Mouse (Mus musculus) lung, embryonic 16.5 days (tissue): ENCODE data around the gene Tlr2. TPM values are rescaled to one million over a fixed set of nuclear protein-coding genes. Genes with fewer than 3 reads are reported as not detected.

ENCODE experiments used
- ATAC-seq: fragments of 200-750 bp; cut with Nextera tagmentation; 2 replicates; pipeline ENCODE4 v1.8.0; 2017; ENCODE audit warnings: low read depth, mild to moderate bottlenecking, moderate library complexity
- H3K27ac ChIP-seq: fragments of 300-500 bp; sonication (generic); 2 replicates; pipeline ENCODE4 v1.5.1; 2014; ENCODE audit warnings: mild to moderate bottlenecking, control low read depth, low read length
- H3K27me3 ChIP-seq: fragments of 300-500 bp; sonication (generic); 2 replicates; pipeline ENCODE4 v1.6.1; 2014; ENCODE audit warnings: low read depth, low read length, mixed read lengths; ENCODE audit not compliant: control insufficient read depth, insufficient read depth
- H3K36me3 ChIP-seq: fragments of 300-500 bp; sonication (generic); 2 replicates; pipeline ENCODE4 v1.6.1; 2014; ENCODE audit warnings: low read length; ENCODE audit not compliant: control insufficient read depth, insufficient read depth
- H3K4me1 ChIP-seq: fragments of 300-500 bp; sonication (generic); replicated peaks from 2 replicates; pipeline ENCODE4 v1.6.1; 2014; ENCODE audit warnings: low read length, mixed read lengths; ENCODE audit not compliant: control insufficient read depth, insufficient read depth
- H3K4me2 ChIP-seq: fragments of 300-500 bp; sonication (generic); 2 replicates; pipeline ENCODE4 v1.6.1; 2014; ENCODE audit warnings: low read depth, low read length, control low read depth
- H3K4me3 ChIP-seq: fragments of 300-500 bp; sonication (generic); 2 replicates; pipeline ENCODE4 v1.5.1; 2014; ENCODE audit warnings: mild to moderate bottlenecking, low read length, control low read depth
- H3K9ac ChIP-seq: fragments of 300-500 bp; sonication (generic); 2 replicates; pipeline ENCODE4 v1.6.1; 2014; ENCODE audit warnings: low read length, control low read depth
- H3K9me3 ChIP-seq: fragments of 300-500 bp; sonication (generic); 2 replicates; pipeline ENCODE4 v1.6.1; 2016; ENCODE audit warnings: low read length; ENCODE audit not compliant: control insufficient read depth
- WGBS: fragments of 180-500 bp; shearing (Covaris S2); extraction: QIAGEN DNeasy Blood & Tissue Kit; methylation state at CpG from one replicate; pipeline ENCODE4 v1.1.7; 2014; 5-methylcytosine and 5-hydroxymethylcytosine counted together
- polyA plus RNA-seq: library from polyadenylated mRNA; unstranded; fragments of >200 nt; fragmentation: Nextera tagmentation; extraction: Ambion mirVana; gene quantifications from 2 replicates; pipeline ENCODE4 v1.2.1, GENCODE M21; 2015

Tlr2 gene
- polyA plus RNA-seq, 1 experiment from 2014 or later: 4.8 TPM

- ATAC-seq: peak; percentile 31; the same call in 1 of the 2 replicates
- no peaks in the 10 kb centered on the region for H3K4me1 ChIP-seq
- H3K36me3 ChIP-seq: no peaks in the 10 kb centered on the region
- no peaks in the 10 kb centered on the region for H3K27me3 ChIP-seq
- no peak overlapping the region for H3K4me2 ChIP-seq
- WGBS: 22% methylated on average over 8 of the region's 8 CpGs
- H3K9ac ChIP-seq: no peak overlapping the region
- H3K27ac ChIP-seq: no peak overlapping the region
- H3K9me3 ChIP-seq: no peaks in the 10 kb centered on the region
- H3K4me3 ChIP-seq: no peak overlapping the region
These were observed 3.4 kb upstream of the Tlr2 start for GRCm38 (mm10) chr3:83844766-83845520.

GRCm38 (mm10) chr3:83839477-83839876, 2.1 kb downstream of the Tlr2 start:
- ATAC-seq: no peak
- H3K4me1 ChIP-seq: no peaks in the 10 kb centered on the region
- no peak overlapping the region for H3K4me2 ChIP-seq
- no peak overlapping the region for H3K4me3 ChIP-seq
- no peak overlapping the region for H3K27ac ChIP-seq
- no peak overlapping the region for H3K9ac ChIP-seq
- H3K9me3 ChIP-seq: no peaks in the 10 kb centered on the region
- no peaks in the 10 kb centered on the region for H3K36me3 ChIP-seq
- no peaks in the 10 kb centered on the region for H3K27me3 ChIP-seq
- 87% methylated on average over 5 of the region's 5 CpGs for WGBS

DNA sequence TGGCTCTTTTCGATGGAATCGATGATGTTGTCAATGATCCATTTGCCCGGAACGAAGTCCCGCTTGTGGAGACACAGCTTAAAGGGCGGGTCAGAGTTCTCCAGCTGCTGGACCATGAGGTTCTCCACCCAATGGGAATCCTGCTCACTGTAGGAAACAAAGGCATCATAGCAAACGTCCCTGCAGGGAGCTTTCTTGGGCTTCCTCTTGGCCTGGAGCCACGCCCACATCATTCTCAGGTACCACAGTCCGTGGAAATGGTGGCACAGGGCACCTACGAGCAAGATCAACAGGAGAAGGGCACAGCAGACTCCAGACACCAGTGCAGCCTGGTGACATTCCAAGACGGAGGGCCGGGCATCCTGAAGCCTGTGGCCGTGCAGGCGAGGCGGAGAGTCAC, 4.9 kb downstream of the Tlr2 start:
- 75% methylated on average over 15 of the region's 15 CpGs for WGBS
- no peaks in the 10 kb centered on the region for H3K4me1 ChIP-seq
- H3K9ac ChIP-seq: no peak overlapping the region

GRCm38 (mm10) chr3:83828145-83828611, 13.4 kb downstream of the Tlr2 start:
- peak; percentile 56 for ATAC-seq
- WGBS: 34% methylated on average over 5 of the region's 5 CpGs

More for the DNA sequence above, 4.9 kb downstream of the Tlr2 start:
- Histone ChIP-seq H3K27ac (no peak overlapping the region), H3K36me3 (no peaks in the 10 kb centered on the region), H3K27me3 (no peaks in the 10 kb centered on the region), H3K9me3 (no peaks in the 10 kb centered on the region), H3K4me2 (no peak overlapping the region), H3K4me3 (no peak overlapping the region)
- ATAC-seq: no peak

DNA sequence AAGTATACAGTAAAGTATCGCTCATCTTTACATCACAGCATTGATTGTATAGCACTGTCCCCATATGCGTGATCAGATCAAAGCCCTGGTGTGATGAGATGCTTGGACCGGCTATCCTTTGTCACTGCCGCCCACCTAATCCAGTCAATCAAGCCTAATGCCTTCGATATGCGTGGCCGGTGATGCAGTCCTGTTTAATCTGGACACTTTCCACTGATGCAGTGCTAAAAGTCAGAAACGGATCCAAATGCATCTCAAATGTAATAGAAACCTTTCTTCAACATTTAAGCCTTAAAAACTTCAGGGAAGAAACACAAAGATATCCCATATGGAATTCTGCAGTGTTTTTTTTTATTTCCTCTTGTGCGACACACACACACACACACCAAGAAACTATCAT, 13.9 kb downstream of the Tlr2 start:
- WGBS: 80% methylated on average over 9 of the region's 9 CpGs
- Histone ChIP-seq H3K27me3 (no peaks in the 10 kb centered on the region), H3K9ac (no peak overlapping the region), H3K27ac (no peak overlapping the region), H3K36me3 (no peaks in the 10 kb centered on the region), H3K4me3 (no peak overlapping the region), H3K4me2 (no peak overlapping the region), H3K4me1 (no peaks in the 10 kb centered on the region), H3K9me3 (no peaks in the 10 kb centered on the region)
- ATAC-seq: no peak

More at GRCm38 (mm10) chr3:83828145-83828611, 13.4 kb downstream of the Tlr2 start:
- Histone ChIP-seq H3K4me2 (no peak overlapping the region), H3K9me3 (no peaks in the 10 kb centered on the region), H3K27me3 (no peaks in the 10 kb centered on the region), H3K4me1 (no peaks in the 10 kb centered on the region), H3K4me3 (no peak overlapping the region), H3K36me3 (no peaks in the 10 kb centered on the region), H3K9ac (no peak overlapping the region), H3K27ac (no peak overlapping the region)

DNA sequence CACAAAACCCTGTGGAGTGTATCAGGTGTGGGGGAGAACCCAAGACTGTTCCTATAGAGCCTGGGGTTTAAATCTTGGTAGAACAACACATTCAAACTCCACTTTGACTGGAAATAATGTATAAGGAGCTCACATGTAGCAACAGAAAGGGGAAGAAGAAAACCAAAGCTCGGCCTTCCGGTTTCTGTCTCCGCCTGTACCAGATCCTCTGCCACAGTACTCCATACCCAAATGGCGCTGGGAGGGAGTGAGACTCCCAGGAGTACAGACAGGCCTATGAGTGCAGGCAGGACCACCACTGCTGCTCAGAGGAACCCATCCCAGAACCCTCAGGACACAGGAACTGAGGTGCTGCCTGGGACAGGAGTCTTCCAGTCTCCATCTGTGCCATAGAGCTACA, 17.8 kb downstream of the Tlr2 start:
- no peaks in the 10 kb centered on the region for H3K27me3 ChIP-seq
- whole genome bisulfite sequencing: 89% methylated on average over 4 of the region's 4 CpGs

GRCm38 (mm10) chr3:83816372-83816925, 25.1 kb downstream of the Tlr2 start:
- no peak for ATAC-seq
- H3K27me3 ChIP-seq: no peaks in the 10 kb centered on the region
- H3K36me3 ChIP-seq: no peaks in the 10 kb centered on the region
- H3K4me3 ChIP-seq: no peak overlapping the region
- WGBS: 84% methylated on average over 4 of the region's 4 CpGs
- H3K9me3 ChIP-seq: no peaks in the 10 kb centered on the region
- H3K4me1 ChIP-seq: no peaks in the 10 kb centered on the region
- no peak overlapping the region for H3K4me2 ChIP-seq
- no peak overlapping the region for H3K9ac ChIP-seq
- no peak overlapping the region for H3K27ac ChIP-seq

More for the DNA sequence above, 17.8 kb downstream of the Tlr2 start:
- Histone ChIP-seq H3K9ac (no peak overlapping the region), H3K36me3 (no peaks in the 10 kb centered on the region), H3K4me1 (no peaks in the 10 kb centered on the region), H3K4me3 (no peak overlapping the region), H3K9me3 (no peaks in the 10 kb centered on the region), H3K4me2 (no peak overlapping the region), H3K27ac (no peak overlapping the region)
- no peak for ATAC-seq

- H3K36me3 ChIP-seq: no peaks in the 10 kb centered on the region
- no peaks in the 10 kb centered on the region for H3K27me3 ChIP-seq
- no peak overlapping the region for H3K4me2 ChIP-seq
- no peak overlapping the region for H3K4me3 ChIP-seq
- no peaks in the 10 kb centered on the region for H3K4me1 ChIP-seq
- H3K27ac ChIP-seq: no peak overlapping the region
- no peak for ATAC-seq
- no peak overlapping the region for H3K9ac ChIP-seq
- H3K9me3 ChIP-seq: no peaks in the 10 kb centered on the region
These were observed 28.7 kb downstream of the Tlr2 start for GRCm38 (mm10) chr3:83812863-83813262.

GRCm38 (mm10) chr3:83811987-83812386, 29.6 kb downstream of the Tlr2 start:
- ATAC-seq: no peak
- no peak overlapping the region for H3K27ac ChIP-seq
- H3K4me2 ChIP-seq: no peak overlapping the region
- no peak overlapping the region for H3K9ac ChIP-seq
- H3K4me3 ChIP-seq: no peak overlapping the region
- no peaks in the 10 kb centered on the region for H3K4me1 ChIP-seq
- H3K36me3 ChIP-seq: no peaks in the 10 kb centered on the region
- no peaks in the 10 kb centered on the region for H3K9me3 ChIP-seq
- H3K27me3 ChIP-seq: no peaks in the 10 kb centered on the region
- WGBS: 53% methylated on average over 7 of the region's 7 CpGs
